Mouse (Mus musculus) midbrain, embryonic 12.5 days (tissue): ENCODE data around the gene Etfbkmt. TPM values are rescaled to one million over a fixed set of nuclear protein-coding genes. Genes with fewer than 3 reads are reported as not detected.

Experiments used
- ATAC-seq: fragments of 200-750 bp; cut with Nextera tagmentation; 2 replicates; pipeline ENCODE4 v1.8.0; 2017; ENCODE audit warnings: low read depth, moderate TSS enrichment, moderate library complexity; ENCODE audit not compliant: low FRiP score
- H3K27ac ChIP-seq: fragments of 300-500 bp; sonication (generic); replicated peaks from 2 replicates; pipeline ENCODE4 v1.5.1; 2016; ENCODE audit warnings: mild to moderate bottlenecking
- H3K27me3 ChIP-seq: fragments of 300-500 bp; sonication (generic); 2 replicates; pipeline ENCODE4 v1.6.1; 2016; ENCODE audit warnings: mild to moderate bottlenecking
- H3K36me3 ChIP-seq: fragments of 300-500 bp; sonication (generic); 2 replicates; pipeline ENCODE4 v1.6.1; 2016
- H3K4me1 ChIP-seq: fragments of 300-500 bp; sonication (generic); 2 replicates; pipeline ENCODE4 v1.6.1; 2016
- H3K4me2 ChIP-seq: fragments of 300-500 bp; sonication (generic); replicated peaks from 2 replicates; pipeline ENCODE4 v1.6.1; 2016; ENCODE audit warnings: mild to moderate bottlenecking, moderate library complexity
- H3K4me3 ChIP-seq: fragments of 300-500 bp; sonication (generic); 2 replicates; pipeline ENCODE4 v1.5.1; 2016; ENCODE audit warnings: mild to moderate bottlenecking
- H3K9ac ChIP-seq: fragments of 300-500 bp; sonication (generic); replicated peaks from 2 replicates; pipeline ENCODE4 v1.6.1; 2016; ENCODE audit warnings: mild to moderate bottlenecking, moderate library complexity
- H3K9me3 ChIP-seq: fragments of 300-500 bp; sonication (generic); 2 replicates; pipeline ENCODE4 v1.6.1; 2016; ENCODE audit warnings: mild to moderate bottlenecking
- WGBS: fragments of 180-500 bp; shearing (Covaris S2); methylation state at CpG from one replicate; pipeline ENCODE4 v1.1.7; 2016; 5-methylcytosine and 5-hydroxymethylcytosine counted together
- polyA plus RNA-seq: library from polyadenylated mRNA; unstranded; fragments of >200 nt; fragmentation: Nextera tagmentation; extraction: Ambion mirVana; gene quantifications from 2 replicates; pipeline ENCODE4 v1.2.1, GENCODE M21; 2016

The Etfbkmt gene
- polyA plus RNA-seq, result 8.1 and 8.4 TPM in 2 replicates

- Histone ChIP-seq H3K27ac (no peak within 1 kb of the TSS), H3K4me3 (no peak within 1 kb of the TSS), H3K27me3 (no peaks in the 10 kb centered on the region), H3K36me3 (no peaks in the 10 kb centered on the region), H3K9ac (no peak within 1 kb of the TSS), H3K4me1 (peaks cover 8% of the 10 kb centered on the region), H3K4me2 (no peak within 1 kb of the TSS), H3K9me3 (no peaks in the 10 kb centered on the region)
- WGBS, result 67% methylated on average over 1 of the region's 1 CpGs
- no peak for ATAC-seq
Measured at GRCm38 (mm10) chr6:149139471-149139870, at the start of gene Etfbkmt. Gene Etfbkmt (plus strand): TSS chr6:149139849.

- Histone ChIP-seq H3K4me1 (no peaks in the 10 kb centered on the region; the same call in 1 of the 2 replicates), H3K9ac (no peak overlapping the region), H3K27ac (no peak overlapping the region), H3K9me3 (no peaks in the 10 kb centered on the region), H3K4me2 (no peak overlapping the region), H3K27me3 (no peaks in the 10 kb centered on the region), H3K4me3 (no peak overlapping the region), H3K36me3 (no peaks in the 10 kb centered on the region)
- 97% methylated on average over 6 of the region's 6 CpGs for WGBS
- ATAC-seq, result no peak
Measured at GRCm38 (mm10) chr6:149092406-149092805, 47.2 kb upstream of the Etfbkmt start.

GRCm38 (mm10) chr6:149093465-149093864 is 46.2 kb upstream of the Etfbkmt start:
- Histone ChIP-seq H3K27me3 (no peaks in the 10 kb centered on the region), H3K4me3 (no peak overlapping the region), H3K4me1 (no peaks in the 10 kb centered on the region; the same call in 1 of the 2 replicates), H3K9ac (no peak overlapping the region), H3K4me2 (no peak overlapping the region), H3K27ac (no peak overlapping the region), H3K9me3 (no peaks in the 10 kb centered on the region), H3K36me3 (no peaks in the 10 kb centered on the region)
- ATAC-seq, result no peak
- 71% methylated on average over 5 of the region's 5 CpGs for WGBS

- Histone ChIP-seq H3K4me1 (peaks cover 3% of the 10 kb centered on the region; the same call in 1 of the 2 replicates), H3K9me3 (no peaks in the 10 kb centered on the region), H3K4me2 (no peak overlapping the region), H3K27ac (no peak overlapping the region), H3K4me3 (no peak overlapping the region), H3K36me3 (no peaks in the 10 kb centered on the region), H3K9ac (no peak overlapping the region), H3K27me3 (no peaks in the 10 kb centered on the region)
- ATAC-seq, result no peak
- WGBS, result 86% methylated on average over 1 of the region's 1 CpGs
Measured at GRCm38 (mm10) chr6:149094555-149094954, 45.1 kb upstream of the Etfbkmt start.

GRCm38 (mm10) chr6:149095389-149095788 is 44.3 kb upstream of the Etfbkmt start:
- 77% methylated on average over 6 of the region's 6 CpGs for WGBS
- Histone ChIP-seq H3K4me2 (no peak overlapping the region), H3K27ac (no peak overlapping the region), H3K9me3 (no peaks in the 10 kb centered on the region), H3K36me3 (no peaks in the 10 kb centered on the region), H3K27me3 (no peaks in the 10 kb centered on the region), H3K4me1 (peaks cover 5% of the 10 kb centered on the region; the same call in 1 of the 2 replicates), H3K4me3 (no peak overlapping the region), H3K9ac (no peak overlapping the region)
- ATAC-seq, result no peak

GRCm38 (mm10) chr6:149096233-149096632 is 43.4 kb upstream of the Etfbkmt start:
- H3K4me2 ChIP-seq, result no peak overlapping the region
- WGBS, result 84% methylated on average over 2 of the region's 2 CpGs

GRCm38 (mm10) chr6:149097276-149097675 is 42.4 kb upstream of the Etfbkmt start:
- Histone ChIP-seq H3K4me2 (no peak overlapping the region), H3K36me3 (no peaks in the 10 kb centered on the region), H3K27ac (no peak overlapping the region), H3K27me3 (no peaks in the 10 kb centered on the region), H3K9me3 (no peaks in the 10 kb centered on the region), H3K4me3 (no peak overlapping the region), H3K9ac (no peak overlapping the region), H3K4me1 (peaks cover 7% of the 10 kb centered on the region; the same call in 1 of the 2 replicates)
- WGBS, result 97% methylated on average over 1 of the region's 1 CpGs
- no peak for ATAC-seq

More at GRCm38 (mm10) chr6:149096233-149096632, 43.4 kb upstream of the Etfbkmt start:
- Histone ChIP-seq H3K36me3 (no peaks in the 10 kb centered on the region), H3K27ac (no peak overlapping the region), H3K9ac (no peak overlapping the region), H3K9me3 (no peaks in the 10 kb centered on the region), H3K27me3 (no peaks in the 10 kb centered on the region), H3K4me3 (no peak overlapping the region), H3K4me1 (peaks cover 5% of the 10 kb centered on the region; the same call in 1 of the 2 replicates)
- ATAC-seq, result no peak

- Histone ChIP-seq H3K4me3 (no peak overlapping the region), H3K9me3 (no peaks in the 10 kb centered on the region), H3K36me3 (no peaks in the 10 kb centered on the region), H3K27me3 (no peaks in the 10 kb centered on the region; the same call in 1 of the 2 replicates), H3K4me2 (peak overlapping the region; percentile 69), H3K27ac (no peak overlapping the region), H3K9ac (no peak overlapping the region), H3K4me1 (peaks cover 7% of the 10 kb centered on the region; the same call in 1 of the 2 replicates)
- no peak for ATAC-seq
Measured at GRCm38 (mm10) chr6:149098993-149099392, 40.7 kb upstream of the Etfbkmt start.

GRCm38 (mm10) chr6:149100174-149101075 is 39.2 kb upstream of the Etfbkmt start:
- Histone ChIP-seq H3K36me3 (no peaks in the 10 kb centered on the region), H3K9ac (peak overlapping the region; percentile 86), H3K9me3 (no peaks in the 10 kb centered on the region), H3K27ac (peak overlapping the region; percentile 98), H3K27me3 (no peaks in the 10 kb centered on the region; the same call in 1 of the 2 replicates), H3K4me2 (peak overlapping the region; percentile 69), H3K4me1 (peaks cover 7% of the 10 kb centered on the region; the same call in 1 of the 2 replicates), H3K4me3 (peak overlapping the region; percentile 87)
- ATAC-seq, result peak; percentile 67
- WGBS, result 2% methylated on average over 47 of the region's 52 CpGs

GRCm38 (mm10) chr6:149101076-149101942 is 38.3 kb upstream of the Etfbkmt start, which contains the start of gene Dennd5b:
Gene Dennd5b (minus strand): TSS chr6:149101680.
- Histone ChIP-seq H3K27ac (peak within 1 kb of the TSS; percentile 98), H3K4me1 (peaks cover 7% of the 10 kb centered on the region; the same call in 1 of the 2 replicates), H3K9me3 (no peaks in the 10 kb centered on the region), H3K4me3 (peak within 1 kb of the TSS; percentile 87), H3K27me3 (no peaks in the 10 kb centered on the region; the same call in 1 of the 2 replicates), H3K9ac (peak within 1 kb of the TSS; percentile 86), H3K36me3 (no peaks in the 10 kb centered on the region), H3K4me2 (peak within 1 kb of the TSS; percentile 69)
- ATAC-seq, result peak; percentile 93
- under 1% methylated on average over 120 of the region's 124 CpGs for WGBS

- H3K4me2 ChIP-seq, result peak overlapping the region; percentile 69
- WGBS, result 14% methylated on average over 7 of the region's 7 CpGs
- ATAC-seq, result no peak
Measured at GRCm38 (mm10) chr6:149101943-149102243, 37.8 kb upstream of the Etfbkmt start.

More at GRCm38 (mm10) chr6:149101943-149102243, 37.8 kb upstream of the Etfbkmt start:
- H3K9me3 ChIP-seq, result no peaks in the 10 kb centered on the region
- H3K4me3 ChIP-seq, result peak overlapping the region; percentile 87
- peaks cover 7% of the 10 kb centered on the region; the same call in 1 of the 2 replicates for H3K4me1 ChIP-seq
- peak overlapping the region; percentile 86 for H3K9ac ChIP-seq
- H3K36me3 ChIP-seq, result no peaks in the 10 kb centered on the region
- H3K27ac ChIP-seq, result peak overlapping the region; percentile 98
- H3K27me3 ChIP-seq, result no peaks in the 10 kb centered on the region; the same call in 1 of the 2 replicates
